Mouse (Mus musculus): ENCODE measurements at regions not wholly inside any gene's neighbourhood (a gene's known extent, or its start where the extent isn't known, plus 50 kb on each side); places are given as distances from the start of the nearest gene placed in this dataset.

DNA sequence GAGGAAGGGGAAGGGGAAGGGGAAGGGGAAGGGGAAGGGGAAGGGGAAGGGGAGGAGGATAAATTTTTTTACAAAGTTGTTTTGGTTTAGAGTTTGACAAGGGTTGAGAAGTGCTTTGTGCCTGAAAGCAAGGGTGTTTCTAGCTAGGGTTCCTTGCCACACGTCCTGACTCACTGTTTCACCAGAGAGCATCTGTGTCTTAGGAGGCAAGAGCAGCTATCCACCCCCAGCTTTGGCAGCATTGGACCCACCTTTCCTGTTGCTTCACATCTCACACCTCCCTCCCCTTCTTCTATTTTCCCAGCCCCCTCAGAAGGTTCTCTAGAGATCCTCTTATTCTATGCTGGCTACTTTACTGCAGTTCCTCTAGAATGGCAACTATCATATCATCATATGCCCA, 531.1 kb upstream of the 4930412O13Rik start:
- TF ChIP-seq CTCF (IDR thresholded peaks at IDR 0.05; ENCODE audit: low read depth) (no peak), EP300 (IDR thresholded peaks at IDR 0.05; ENCODE audit: low read depth) (no peak)
